Mouse (Mus musculus): ENCODE measurements around the gene Bcan. TPM values are rescaled to one million over a fixed set of nuclear protein-coding genes. Genes with fewer than 3 reads are reported as not detected.

Bcan gene
- total RNA-seq (2023) = not detected

GRCm38 (mm10) chr3:88000181-88000580 lies at the start of gene Bcan:
Gene Bcan (minus strand): TSS chr3:88000230.

GRCm38 (mm10) chr3:88042661-88043421 lies 42.8 kb upstream of the Bcan start, which contains the start of gene Gpatch4:
Gene Gpatch4 (plus strand): TSS chr3:88043108.

GRCm38 (mm10) chr3:88027434-88028186 lies 27.6 kb upstream of the Bcan start, which contains the start of gene Hapln2:
Gene Hapln2 (minus strand): TSS chr3:88027583.

GRCm38 (mm10) chr3:87970939-87971488 lies 29.0 kb downstream of the Bcan start, which contains the start of gene Nes:
Gene Nes (plus strand): TSS chr3:87971078.

GRCm38 (mm10) chr3:87948378-87949265 lies 51.4 kb downstream of the Bcan start, which contains the start of gene Crabp2:
Gene Crabp2 (plus strand): TSS chr3:87948666.

Other genes starting within 250 kb of the Bcan start
- not detected for gene Ntrk1, start 205.1 kb downstream of the Bcan start, total RNA-seq (2023)
- not detected for gene Insrr, start 203.3 kb downstream of the Bcan start, total RNA-seq (2023)
- 1 to 10 TPM in 1 of 2 experiments, under 1 TPM in 1; 0.95 to 1.1 TPM for gene Pear1, start 175.9 kb downstream of the Bcan start, total RNA-seq (2023)
- 1 to 10 TPM; 1.2 TPM for gene Sh2d2a, start 153.5 kb downstream of the Bcan start, total RNA-seq (2023)
- 10 to 100 TPM; 26.6 to 27.9 TPM for gene Prcc, start 114.6 kb downstream of the Bcan start, total RNA-seq (2023)
- 100 to 1,000 TPM; 113 to 114 TPM for gene Hdgf, start 93.9 kb downstream of the Bcan start, total RNA-seq (2023)
- 10 to 100 TPM; 70.6 to 84.0 TPM for gene Mrpl24, start 80.7 kb downstream of the Bcan start, total RNA-seq (2023)
- 10 to 100 TPM; 21.3 to 25.8 TPM for gene Isg20l2, start 69.9 kb downstream of the Bcan start, total RNA-seq (2023)
- 10 to 100 TPM; 12.3 to 14.4 TPM for gene Rrnad1, start 69.5 kb downstream of the Bcan start, total RNA-seq (2023)
- under 1 TPM in 1 of 2 experiments, not detected in 1; 0.73 TPM for gene Crabp2, start 51.6 kb downstream of the Bcan start, total RNA-seq (2023)
- not detected for gene Nes, start 29.2 kb downstream of the Bcan start, total RNA-seq (2023)
- gene Hapln2, start 27.4 kb upstream of the Bcan start, total RNA-seq (2023) = not detected
- gene Gpatch4, start 42.9 kb upstream of the Bcan start, total RNA-seq (2023) = 1 to 10 TPM; 4.8 to 4.9 TPM
- gene Naxe, start 58.3 kb upstream of the Bcan start, total RNA-seq (2023) = 10 to 100 TPM; 23.6 to 27.3 TPM
- not detected for gene Ttc24, start 78.1 kb upstream of the Bcan start, total RNA-seq (2023)
- gene Iqgap3, start 81.7 kb upstream of the Bcan start, total RNA-seq (2023) = 10 to 100 TPM; 31.6 to 33.7 TPM
- gene Mef2d, start 142.1 kb upstream of the Bcan start, total RNA-seq (2023) = 100 to 1,000 TPM in 1 of 2 experiments, 10 to 100 TPM in 1; 73.1 to 107 TPM

Data from neutrophil, adult 59 days (primary cell).